Mouse (Mus musculus): ENCODE data around the gene Metap2.

DNA sequence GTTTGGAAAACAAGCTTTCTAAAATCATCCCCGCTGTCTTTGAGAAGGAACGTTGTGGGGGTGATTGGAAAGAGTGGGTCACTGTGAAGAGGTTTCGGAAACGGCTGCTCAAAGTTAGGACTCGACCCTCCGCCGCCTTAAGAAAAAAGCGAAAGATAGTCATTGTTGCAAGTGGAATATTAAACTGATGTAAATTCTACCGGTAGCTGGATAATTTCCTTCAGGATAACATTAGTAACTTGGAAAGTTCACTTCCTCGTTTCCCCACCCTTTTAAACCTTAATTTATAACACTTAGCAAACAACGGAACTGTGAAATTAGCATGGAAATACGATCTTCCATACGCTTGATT lies 62.5 kb downstream of the Metap2 start:
- TF ChIP-seq POLR2A (IDR thresholded peaks at IDR 0.05; ENCODE audit: extremely low read depth, insufficient read depth, low read length) (no peak), CTCF (IDR thresholded peaks at IDR 0.05; ENCODE audit: low read depth, low read length) (no peak)
